Mouse (Mus musculus) left cerebral cortex, postnatal 36 days (tissue): ENCODE results near the gene Mtch2. TPM values are rescaled to one million over a fixed set of nuclear protein-coding genes. Genes with fewer than 3 reads are reported as not detected.
"Not testable (repeated sequence)": the region's sequence is repeated elsewhere in the genome, so short reads cannot be mapped to it uniquely, and the experiment has no call there.

Experiments used
- DNase-seq, 2 experiments: peaks; one replicate each; pipeline ENCODE4 v3.0.0; 2021 to 2022; ENCODE audit warnings: low spot score in 2 of 2, mixed read lengths in 1 of 2
- intact Hi-C: fragments of 180-260 bp; cut with DNase I; formaldehyde crosslinking; loops from one replicate; pipeline ENCODE4 v1.15.1; 2025
- total RNA-seq, 2 experiments: library from RNA; stranded (reverse); gene quantifications; 2 replicates each; pipeline ENCODE4 v1.2.3; 2021

The Mtch2 gene
- total RNA-seq, 2 experiments from 2014 or later: 97.5 to 124 TPM

- DNase-seq: no peak
- intact Hi-C loops: no loop called here
Measured at GRCm38 (mm10) chr2:90893673-90894298, 46.8 kb downstream of the Mtch2 start.

- intact Hi-C loops, DNase-seq: not testable (repeated sequence)
Measured at GRCm38 (mm10) chr2:90894299-90894677, 47.3 kb downstream of the Mtch2 start.

GRCm38 (mm10) chr2:90903398-90903797 lies 56.4 kb downstream of the Mtch2 start:
- intact Hi-C loops: no loop called here
- no peak for DNase-seq

- peak; percentile 88 to 90 for DNase-seq
- intact Hi-C loops: no loop called here
Measured at GRCm38 (mm10) chr2:90904076-90904855, 57.3 kb downstream of the Mtch2 start, which contains the start of the genes Kbtbd4 and Ndufs3. TSS of gene Kbtbd4 (plus strand) at chr2:90904740. TSS of gene Ndufs3 (minus strand) at chr2:90904827.

- no peak for DNase-seq
- intact Hi-C loops: no loop called here
Measured at GRCm38 (mm10) chr2:90904856-90905224, 57.9 kb downstream of the Mtch2 start.

GRCm38 (mm10) chr2:90906721-90907120 lies 59.8 kb downstream of the Mtch2 start:
- DNase-seq: no peak
- intact Hi-C loops: no loop called here

- intact Hi-C loops: loop anchor here (10.0 kb wide), 1 partner anchor 154 kb away; no protein-coding TSS in a partner anchor
- DNase-seq: no peak
Measured at GRCm38 (mm10) chr2:90910861-90911260, 63.9 kb downstream of the Mtch2 start.

GRCm38 (mm10) chr2:90911668-90912067 lies 64.7 kb downstream of the Mtch2 start:
- intact Hi-C loops: loop anchor here (10.0 kb wide), 1 partner anchor 153 kb away; no protein-coding TSS in a partner anchor

GRCm38 (mm10) chr2:90913671-90914070 lies 66.7 kb downstream of the Mtch2 start:
- no peak for DNase-seq
- intact Hi-C loops: loop anchor here (10.0 kb wide), 1 partner anchor 151 kb away; no protein-coding TSS in a partner anchor

More at GRCm38 (mm10) chr2:90911668-90912067, 64.7 kb downstream of the Mtch2 start:
- no peak for DNase-seq

- no peak for DNase-seq
- intact Hi-C loops: loop anchor here (10.0 kb wide), 1 partner anchor 149 kb away; no protein-coding TSS in a partner anchor
Measured at GRCm38 (mm10) chr2:90915516-90915915, 68.6 kb downstream of the Mtch2 start.

Other genes starting within 250 kb of the Mtch2 start
- gene Nup160, start 169.9 kb upstream of the Mtch2 start, total RNA-seq: 10 to 100 TPM; 18.2 to 20.5 TPM
- gene Fnbp4, start 101.8 kb upstream of the Mtch2 start, total RNA-seq: 10 to 100 TPM; 47.1 to 68.6 TPM
- gene Agbl2, start 64.4 kb upstream of the Mtch2 start, total RNA-seq: under 1 TPM; 0.37 to 0.82 TPM
- gene C1qtnf4, start 38.7 kb downstream of the Mtch2 start, total RNA-seq: 100 to 1,000 TPM; 279 to 315 TPM
- 10 to 100 TPM; 39.6 to 39.8 TPM for gene Kbtbd4, start 57.6 kb downstream of the Mtch2 start, total RNA-seq
- gene Ndufs3, start 57.7 kb downstream of the Mtch2 start, total RNA-seq: 100 to 1,000 TPM; 229 to 240 TPM
- gene Celf1, start 93.2 kb downstream of the Mtch2 start, total RNA-seq: 100 to 1,000 TPM; 145 to 163 TPM
- under 1 TPM; 0.47 to 0.54 TPM for gene Rapsn, start 188.5 kb downstream of the Mtch2 start, total RNA-seq
- 100 to 1,000 TPM; 206 to 234 TPM for gene Psmc3, start 206.9 kb downstream of the Mtch2 start, total RNA-seq
- gene Slc39a13, start 223.3 kb downstream of the Mtch2 start, total RNA-seq: 10 to 100 TPM; 27.6 to 36.6 TPM
- gene Spi1, start 235.2 kb downstream of the Mtch2 start, total RNA-seq: 1 to 10 TPM; 4.1 to 5.5 TPM